Comparison of ENCODE assay signal across 9 mouse cellular contexts in the genomic region with DNA sequence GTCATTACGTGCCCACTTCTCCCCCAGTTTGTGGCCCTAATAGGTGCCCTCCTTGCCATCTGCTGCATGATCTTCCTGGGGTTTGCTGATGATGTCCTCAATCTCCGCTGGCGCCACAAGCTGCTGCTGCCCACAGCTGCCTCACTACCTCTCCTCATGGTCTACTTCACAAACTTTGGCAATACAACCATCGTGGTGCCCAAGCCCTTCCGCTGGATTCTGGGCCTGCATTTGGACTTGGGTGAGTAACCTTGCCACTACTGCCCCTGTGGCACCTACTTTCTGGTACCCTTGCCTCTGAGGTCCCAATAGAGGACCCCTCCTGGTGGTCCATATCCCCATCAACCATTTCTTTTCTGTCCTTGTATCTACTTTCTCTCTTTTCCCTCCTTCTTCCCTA. TPM values are rescaled to one million over a fixed set of nuclear protein-coding genes. Genes with fewer than 3 reads are reported as not detected.
DNase-seq lines count a peak whose midpoint lies in the region; ATAC-seq and TF ChIP-seq lines count a peak whose summit lies in the region.
"Had no signal": no experiment of that assay in that cellular context is flagged by ENCODE, and none has a peak within 500 bp of the region (broad histone marks: within the 10 kb centered on the region; RNA-seq: fewer than 3 reads in every experiment).

No protein-coding gene starts in this region.

- H3K4me1 ChIP-seq in lung, adult 2 months (ENCODE audit: control insufficient read depth, insufficient read depth, low read length): peaks cover 8% of the 10 kb centered on the region; the same call in 1 of the 2 replicates
- no peaks in the 10 kb centered on the region for H3K4me1 ChIP-seq in embryonic fibroblast, embryonic 13.5 days (ENCODE audit: control insufficient read depth, insufficient read depth, low read length)
- peaks cover 8% of the 10 kb centered on the region for H3K4me1 ChIP-seq in limb, embryonic 11.5 days (ENCODE audit: control insufficient read depth, insufficient read depth, low read length)
- peaks cover 12% of the 10 kb centered on the region for H3K4me1 ChIP-seq in neural tube, embryonic 14.5 days (ENCODE audit: control insufficient read depth, insufficient read depth, low read length)

- peak overlapping the region; percentile 61 for H3K4me2 ChIP-seq in limb, embryonic 11.5 days (ENCODE audit: low read depth, severe bottlenecking)
- peak overlapping the region; percentile 83 for H3K4me2 ChIP-seq in neural tube, embryonic 14.5 days (ENCODE audit: low read depth, low read length)

- no peak for TF ChIP-seq CTCF in lung, adult 2 months (IDR thresholded peaks at IDR 0.05; ENCODE audit: insufficient read depth, low read length)
- no peak for TF ChIP-seq CTCF in embryonic fibroblast, embryonic 13.5 days (IDR thresholded peaks at IDR 0.05; ENCODE audit: borderline replicate concordance, insufficient read depth, low read length)

- no peaks in the 10 kb centered on the region for H3K9me3 ChIP-seq in limb, embryonic 11.5 days (ENCODE audit: control insufficient read depth, low read length)
- no peaks in the 10 kb centered on the region for H3K9me3 ChIP-seq in neural tube, embryonic 14.5 days (ENCODE audit: control insufficient read depth, low read length)

- peak overlapping the region; percentile 14 for H3K4me3 ChIP-seq in lung, adult 2 months (replicated peaks; ENCODE audit: extremely low read depth, low read depth, low read length)
- H3K4me3 ChIP-seq in embryonic fibroblast, embryonic 13.5 days (ENCODE audit: insufficient read depth, low read length): peak overlapping the region; percentile 80
- peak overlapping the region; percentile 58 for H3K4me3 ChIP-seq in limb, embryonic 11.5 days (ENCODE audit: low read depth, low read length)
- H3K4me3 ChIP-seq in neural tube, embryonic 14.5 days (ENCODE audit: low read depth, low read length): peak overlapping the region; percentile 48; the same call in 1 of the 2 replicates

- H3K27me3 ChIP-seq in limb, embryonic 11.5 days (ENCODE audit: control insufficient read depth, insufficient read depth, low read length): no peaks in the 10 kb centered on the region
- H3K27me3 ChIP-seq in neural tube, embryonic 14.5 days (ENCODE audit: control insufficient read depth, insufficient read depth, low read length): no peaks in the 10 kb centered on the region

- peaks cover 20% of the 10 kb centered on the region for H3K36me3 ChIP-seq in limb, embryonic 11.5 days (ENCODE audit: control insufficient read depth, insufficient read depth, low read length)
- H3K36me3 ChIP-seq in neural tube, embryonic 14.5 days (ENCODE audit: control insufficient read depth, insufficient read depth, low read length): peaks cover 20% of the 10 kb centered on the region; the same call in 1 of the 2 replicates

- no peak for DNase-seq in lung, adult 2 months
- no peak for DNase-seq in lung, postnatal 4 days
- DNase-seq in limb, embryonic 11.5 days (ENCODE audit: low spot score): no peak
- no peak for DNase-seq in frontal cortex, postnatal 36 days (ENCODE audit: low spot score in 2 of 2)
- DNase-seq in cerebellum, postnatal 25 days: no peak
- DNase-seq in kidney, adult 9 months: no peak
- DNase-seq: thymus, adult 18-20 months had no signal

- H3K9ac ChIP-seq in limb, embryonic 11.5 days (ENCODE audit: low read length): peak overlapping the region; percentile 70
- H3K9ac ChIP-seq in neural tube, embryonic 14.5 days (replicated peaks; ENCODE audit: low read depth, low read length): peak overlapping the region; percentile 67; the same call in 1 of the 2 replicates

- TF ChIP-seq POLR2A in lung, adult 2 months (IDR thresholded peaks at IDR 0.05; ENCODE audit: borderline replicate concordance, extremely low read depth, low read depth, low read length): no peak
- TF ChIP-seq POLR2A in embryonic fibroblast, embryonic 13.5 days (IDR thresholded peaks at IDR 0.05; ENCODE audit: low read depth, low read length): no peak

- no peak for ATAC-seq in limb, embryonic 11.5 days (ENCODE audit: insufficient number of reproducible peaks, low FRiP score, low TSS enrichment, low read depth)
- ATAC-seq in neural tube, embryonic 14.5 days (ENCODE audit: low read depth): no peak

- no peak overlapping the region for H3K27ac ChIP-seq in embryonic fibroblast, embryonic 13.5 days (ENCODE audit: insufficient read depth, low read length)
- H3K27ac ChIP-seq in limb, embryonic 11.5 days (replicated peaks; ENCODE audit: low read depth, low read length): no peak overlapping the region
- no peak overlapping the region for H3K27ac ChIP-seq in neural tube, embryonic 14.5 days (ENCODE audit: low read depth, low read length)

- WGBS in lung, adult 2 months: 75% methylated on average over 5 of the region's 5 CpGs
- 91% methylated on average over 5 of the region's 5 CpGs for WGBS in limb, embryonic 11.5 days
- 88% methylated on average over 5 of the region's 5 CpGs for WGBS in neural tube, embryonic 14.5 days

RNA-seq across cellular contexts. Expression of gene Dpagt1, which starts 2.1 kb away (rescaled TPM):
- 50.0 and 58.7 TPM in 2 replicates for polyA plus RNA-seq in lung, adult 2 months (2012; rRNA removed)
- 39.7 and 54.7 TPM in 2 replicates for polyA plus RNA-seq in embryonic fibroblast, embryonic 13.5 days (2011; ENCODE audit: insufficient read length, low read depth, missing spikeins)
- 52.3 and 55.8 TPM in 2 replicates for polyA plus RNA-seq in limb, embryonic 11.5 days (2014; fragmentation: Nextera tagmentation; extraction: Ambion mirVana)
- 35.3 and 35.9 TPM in 2 replicates for polyA plus RNA-seq in neural tube, embryonic 14.5 days (2014; fragmentation: Nextera tagmentation; extraction: Ambion mirVana)

RNA-seq across cellular contexts. Expression of gene H2afx, which starts 6.6 kb away (rescaled TPM):
- polyA plus RNA-seq in lung, adult 2 months (2012; rRNA removed): 41.3 and 50.1 TPM in 2 replicates
- polyA plus RNA-seq in embryonic fibroblast, embryonic 13.5 days (2011; ENCODE audit: insufficient read length, low read depth, missing spikeins): 50.9 and 74.7 TPM in 2 replicates
- 507 and 525 TPM in 2 replicates for polyA plus RNA-seq in limb, embryonic 11.5 days (2014; fragmentation: Nextera tagmentation; extraction: Ambion mirVana)
- 92.3 and 94.3 TPM in 2 replicates for polyA plus RNA-seq in neural tube, embryonic 14.5 days (2014; fragmentation: Nextera tagmentation; extraction: Ambion mirVana)

RNA-seq across cellular contexts. Expression of gene C2cd2l, which starts 7.8 kb away (rescaled TPM):
- 77.9 and 88.0 TPM in 2 replicates for polyA plus RNA-seq in lung, adult 2 months (2012; rRNA removed)
- 9.4 and 10.5 TPM in 2 replicates for polyA plus RNA-seq in embryonic fibroblast, embryonic 13.5 days (2011; ENCODE audit: insufficient read length, low read depth, missing spikeins)
- 6.5 and 7.6 TPM in 2 replicates for polyA plus RNA-seq in limb, embryonic 11.5 days (2014; fragmentation: Nextera tagmentation; extraction: Ambion mirVana)
- 19.0 and 21.9 TPM in 2 replicates for polyA plus RNA-seq in neural tube, embryonic 14.5 days (2014; fragmentation: Nextera tagmentation; extraction: Ambion mirVana)

RNA-seq across cellular contexts. Expression of gene Hmbs, which starts 16.1 kb away (rescaled TPM):
- polyA plus RNA-seq in lung, adult 2 months (2012; rRNA removed): 21.8 and 27.7 TPM in 2 replicates
- polyA plus RNA-seq in embryonic fibroblast, embryonic 13.5 days (2011; ENCODE audit: insufficient read length, low read depth, missing spikeins): 46.8 and 51.9 TPM in 2 replicates
- polyA plus RNA-seq in limb, embryonic 11.5 days (2014; fragmentation: Nextera tagmentation; extraction: Ambion mirVana): 145 and 153 TPM in 2 replicates
- polyA plus RNA-seq in neural tube, embryonic 14.5 days (2014; fragmentation: Nextera tagmentation; extraction: Ambion mirVana): 58.3 and 58.4 TPM in 2 replicates

RNA-seq across cellular contexts. Expression of gene Hinfp, which starts 22.5 kb away (rescaled TPM):
- 16.9 and 21.3 TPM in 2 replicates for polyA plus RNA-seq in lung, adult 2 months (2012; rRNA removed)
- polyA plus RNA-seq in embryonic fibroblast, embryonic 13.5 days (2011; ENCODE audit: insufficient read length, low read depth, missing spikeins): 13.4 and 16.4 TPM in 2 replicates
- 19.5 and 28.4 TPM in 2 replicates for polyA plus RNA-seq in limb, embryonic 11.5 days (2014; fragmentation: Nextera tagmentation; extraction: Ambion mirVana)
- 21.9 and 23.2 TPM in 2 replicates for polyA plus RNA-seq in neural tube, embryonic 14.5 days (2014; fragmentation: Nextera tagmentation; extraction: Ambion mirVana)

Comparison
In these comparisons a context has a peak if more than half of its experiments do, and no peak if none do; other contexts are left out.
1. H3K4me3 ChIP-seq: peak in every context shown above with its lines; median percentile 80 in embryonic fibroblast, embryonic 13.5 days; 58 in limb, embryonic 11.5 days; 48 in neural tube, embryonic 14.5 days; 14 in lung, adult 2 months.